Mouse (Mus musculus) CH12.LX (cell line): ENCODE measurements at regions not wholly inside any gene's neighbourhood (a gene's known extent, or its start where the extent isn't known, plus 50 kb on each side); places are given as distances from the start of the nearest gene placed in this dataset.

Experiments
- DNase-seq: peaks from one replicate; pipeline ENCODE4 v3.0.0-alpha.2; 2013; ENCODE audit errors: extremely low read depth
- H3K27ac ChIP-seq: 2 replicates; pipeline ENCODE4 v1.5.1; 2012; ENCODE audit warnings: low read depth, mild to moderate bottlenecking, control low read depth, moderate library complexity; ENCODE audit not compliant: insufficient read depth
- H3K27me3 ChIP-seq: replicated peaks from 2 replicates; pipeline ENCODE3; 2012; ENCODE audit warnings: inconsistent platforms
- H3K36me3 ChIP-seq, 2 experiments: replicated peaks in 1 of 2; 2 replicates each; pipeline versions ENCODE3 to v1.6.1; 2012; ENCODE audit warnings: inconsistent platforms in 1 of 2, low read length in 1 of 2, mild to moderate bottlenecking in 1 of 2, mixed read lengths in 1 of 2, moderate library complexity in 1 of 2; ENCODE audit not compliant: control insufficient read depth in 1 of 2, insufficient read depth in 1 of 2
- H3K4me1 ChIP-seq, 2 experiments: 2 replicates each; pipeline ENCODE4 v1.6.1; 2012; ENCODE audit warnings: inconsistent platforms in 1 of 2, moderate library complexity in 1 of 2; ENCODE audit not compliant: insufficient read depth in 2 of 2, control insufficient read depth in 1 of 2
- H3K4me2 ChIP-seq: 2 replicates; pipeline ENCODE4 v1.6.1; 2012; ENCODE audit warnings: low read depth, mild to moderate bottlenecking, control low read depth; ENCODE audit not compliant: poor library complexity, insufficient read depth, severe bottlenecking
- H3K4me3 ChIP-seq, 3 experiments: fragments of 150-350 bp in 1 of 3; sonication (generic) in 1 of 3; replicated peaks in 1 of 3; 2 replicates each; pipeline versions ENCODE3 to v1.5.1; 2011 to 2012; ENCODE audit warnings: low read depth in 2 of 3, low read length in 2 of 3, mild to moderate bottlenecking in 2 of 3, moderate library complexity in 2 of 3, control low read depth in 1 of 3, improper control_type of control experiment in 1 of 3, inconsistent platforms in 1 of 3, mixed read lengths in 1 of 3; ENCODE audit not compliant: poor library complexity in 1 of 3
- H3K79me2 ChIP-seq: replicated peaks from 2 replicates; pipeline ENCODE4 v1.6.1; 2012; ENCODE audit warnings: mild to moderate bottlenecking, moderate library complexity; ENCODE audit not compliant: control insufficient read depth, poor library complexity, insufficient read depth, severe bottlenecking; ENCODE audit errors: extremely low read depth
- H3K9ac ChIP-seq: 2 replicates; pipeline ENCODE4 v1.6.1; 2012; ENCODE audit warnings: low read depth, mild to moderate bottlenecking, control low read depth, moderate library complexity; ENCODE audit not compliant: insufficient read depth
- H3K9me3 ChIP-seq: replicated peaks from 2 replicates; pipeline ENCODE3; 2012; ENCODE audit warnings: low read length, inconsistent platforms, mixed read lengths
- BHLHE40 ChIP-seq: IDR thresholded peaks from 2 replicates; pipeline ENCODE4 v1.6.1; 2011; ENCODE audit warnings: mild to moderate bottlenecking, low read depth, low read length, improper control_type of control experiment
- CHD1 ChIP-seq: IDR thresholded peaks from 2 replicates; pipeline ENCODE4 v1.6.1; 2012; ENCODE audit warnings: low read depth, low read length, improper control_type of control experiment, inconsistent platforms
- CTCF ChIP-seq, 2 experiments: IDR thresholded peaks in 1 of 2; conservative IDR thresholded peaks in 1 of 2; 2 replicates each; pipeline ENCODE4 v1.5.1; 2011 to 2012; ENCODE audit warnings: low read depth in 2 of 2, low read length in 2 of 2, improper control_type of control experiment in 1 of 2, inconsistent platforms in 1 of 2, mild to moderate bottlenecking in 1 of 2, moderate library complexity in 1 of 2
- E2F4 ChIP-seq: IDR thresholded peaks from 2 replicates; pipeline ENCODE4 v1.6.1; 2011; ENCODE audit warnings: low read depth, low read length, improper control_type of control experiment; ENCODE audit not compliant: insufficient replicate concordance
- ELF1 ChIP-seq: IDR thresholded peaks from 2 replicates; pipeline ENCODE4 v1.6.1; 2014; ENCODE audit warnings: low read depth, mild to moderate bottlenecking, inconsistent platforms, low read length, improper control_type of control experiment
- EP300 ChIP-seq: IDR thresholded peaks from 2 replicates; pipeline ENCODE4 v1.6.1; 2011; ENCODE audit warnings: low read length, improper control_type of control experiment
- IRF4 ChIP-seq: IDR thresholded peaks from 2 replicates; pipeline ENCODE4 v1.6.1; 2014; ENCODE audit warnings: low read depth, mild to moderate bottlenecking, inconsistent platforms, low read length, improper control_type of control experiment
- JUN ChIP-seq: IDR thresholded peaks from 2 replicates; pipeline ENCODE4 v1.6.1; 2011; ENCODE audit warnings: low read depth, mild to moderate bottlenecking, low read length, improper control_type of control experiment, moderate library complexity; ENCODE audit not compliant: insufficient read depth
- KAT2A ChIP-seq: IDR thresholded peaks from 2 replicates; pipeline ENCODE4 v1.6.1; 2012; ENCODE audit warnings: low read length, improper control_type of control experiment, inconsistent platforms; ENCODE audit not compliant: insufficient replicate concordance
- MAX ChIP-seq: IDR thresholded peaks from 2 replicates; pipeline ENCODE4 v1.6.1; 2011; ENCODE audit warnings: low read length, improper control_type of control experiment
- MEF2A ChIP-seq: IDR thresholded peaks from 2 replicates; pipeline ENCODE4 v1.6.1; 2014; ENCODE audit warnings: low read depth, mild to moderate bottlenecking, inconsistent platforms, low read length, improper control_type of control experiment, borderline replicate concordance
- POLR2A ChIP-seq: IDR thresholded peaks from 2 replicates; pipeline ENCODE4 v1.6.1; 2011; ENCODE audit warnings: low read depth, mild to moderate bottlenecking, improper control_type of control experiment, low read length
- RCOR1 ChIP-seq: conservative IDR thresholded peaks from 2 replicates; pipeline ENCODE4 v1.6.1; 2012; ENCODE audit warnings: low read depth, mild to moderate bottlenecking, inconsistent platforms, low read length, improper control_type of control experiment
- SMC3 ChIP-seq: IDR thresholded peaks from 2 replicates; pipeline ENCODE4 v1.6.1; 2011; ENCODE audit warnings: low read depth, low read length, improper control_type of control experiment
- UBTF ChIP-seq: IDR thresholded peaks from 2 replicates; pipeline ENCODE4 v1.6.1; 2012; ENCODE audit warnings: low read depth, mild to moderate bottlenecking, inconsistent platforms, low read length, improper control_type of control experiment, moderate library complexity
- USF1 ChIP-seq: IDR thresholded peaks from 2 replicates; pipeline ENCODE4 v1.6.1; 2014; ENCODE audit warnings: low read depth, mild to moderate bottlenecking, inconsistent platforms, low read length, improper control_type of control experiment
- USF2 ChIP-seq: conservative IDR thresholded peaks from 2 replicates; pipeline ENCODE4 v1.6.1; 2011; ENCODE audit warnings: low read depth, low read length, improper control_type of control experiment
- ZMIZ1 ChIP-seq: IDR thresholded peaks from 2 replicates; pipeline ENCODE4 v1.6.1; 2012; ENCODE audit warnings: low read depth, mild to moderate bottlenecking, inconsistent platforms, low read length, improper control_type of control experiment
- ZNF384 ChIP-seq: IDR thresholded peaks from 2 replicates; pipeline ENCODE4 v1.6.1; 2012; ENCODE audit warnings: low read depth, low read length, improper control_type of control experiment, inconsistent platforms
- dilution Hi-C: fragments of 300-500 bp; cut with MboI; formaldehyde crosslinking; loops from 2 replicates; pipeline ENCODE4 v1.14.3; 2020; ENCODE audit warnings: low sequenced_read_pairs; ENCODE audit not compliant: extremely low pct_unique_long_range_greater_than_20kb, extremely low pct_ligation_motif_present
- in situ Hi-C: fragments of 300-500 bp; cut with MboI; formaldehyde crosslinking; loops from 3 replicates; pipeline ENCODE4 v1.14.3; 2019; ENCODE audit warnings: low sequenced_read_pairs, low pct_ligation_motif_present, low pct_unique_long_range_greater_than_20kb, mixed read lengths

GRCm38 (mm10) chr5:46406969-46407368, 549.6 kb upstream of the Lcorl start:
- H3K4me3 ChIP-seq: no peak overlapping the region
- no peak overlapping the region for H3K27ac ChIP-seq
- no peaks in the 10 kb centered on the region for H3K79me2 ChIP-seq
- no peaks in the 10 kb centered on the region for H3K4me1 ChIP-seq
- in situ Hi-C loops: no loop called here
- no peak overlapping the region for H3K4me2 ChIP-seq
- TF ChIP-seq RCOR1 (no peak), E2F4 (no peak), MEF2A (no peak), ZMIZ1 (no peak), EP300 (no peak), POLR2A (no peak), KAT2A (no peak), ZNF384 (no peak), CHD1 (no peak), BHLHE40 (no peak), SMC3 (no peak), MAX (no peak), ELF1 (no peak), USF1 (no peak), USF2 (no peak), JUN (no peak)
- no peaks in the 10 kb centered on the region for H3K27me3 ChIP-seq
- no peak overlapping the region for H3K9ac ChIP-seq
- no peaks in the 10 kb centered on the region for H3K9me3 ChIP-seq
- dilution Hi-C loops: no loop called here
- DNase-seq: no peak
- no peaks in the 10 kb centered on the region for H3K36me3 ChIP-seq

GRCm38 (mm10) chr5:46406404-46406803, 549.0 kb upstream of the Lcorl start:
- DNase-seq: no peak
- no peak for TF ChIP-seq MAX
- TF ChIP-seq ZMIZ1: no peak
- no peak for TF ChIP-seq E2F4
- TF ChIP-seq UBTF: no peak
- TF ChIP-seq CTCF (conservative IDR thresholded peaks at IDR 0.05 in 1 of 2, IDR thresholded peaks at IDR 0.05 in 1 of 2; ENCODE audit: low read depth in 2 of 2, low read length in 2 of 2): peak in 1 of 2 experiments; percentile 6; a peak in 1 of 4 replicates
- no peak for TF ChIP-seq IRF4
- in situ Hi-C loops: no loop called here

More at GRCm38 (mm10) chr5:46406404-46406803, 549.0 kb upstream of the Lcorl start:
- dilution Hi-C loops: no loop called here
- H3K36me3 ChIP-seq: no peaks in the 10 kb centered on the region
- H3K79me2 ChIP-seq: no peaks in the 10 kb centered on the region
- no peaks in the 10 kb centered on the region for H3K4me1 ChIP-seq
- H3K9me3 ChIP-seq: no peaks in the 10 kb centered on the region
- H3K4me2 ChIP-seq: no peak overlapping the region
- H3K4me3 ChIP-seq: no peak overlapping the region
- no peak overlapping the region for H3K27ac ChIP-seq
- no peaks in the 10 kb centered on the region for H3K27me3 ChIP-seq
- no peak overlapping the region for H3K9ac ChIP-seq
